Mouse (Mus musculus): ENCODE data around the gene Zfp346. TPM values are rescaled to one million over a fixed set of nuclear protein-coding genes. Genes with fewer than 3 reads are reported as not detected.
A peak's percentile ranks its signal among the peaks of the same experiment; 100 is the strongest.

Zfp346 gene
- total RNA-seq, 1 experiment from 2014 or later, result 15.8 TPM

DNA sequence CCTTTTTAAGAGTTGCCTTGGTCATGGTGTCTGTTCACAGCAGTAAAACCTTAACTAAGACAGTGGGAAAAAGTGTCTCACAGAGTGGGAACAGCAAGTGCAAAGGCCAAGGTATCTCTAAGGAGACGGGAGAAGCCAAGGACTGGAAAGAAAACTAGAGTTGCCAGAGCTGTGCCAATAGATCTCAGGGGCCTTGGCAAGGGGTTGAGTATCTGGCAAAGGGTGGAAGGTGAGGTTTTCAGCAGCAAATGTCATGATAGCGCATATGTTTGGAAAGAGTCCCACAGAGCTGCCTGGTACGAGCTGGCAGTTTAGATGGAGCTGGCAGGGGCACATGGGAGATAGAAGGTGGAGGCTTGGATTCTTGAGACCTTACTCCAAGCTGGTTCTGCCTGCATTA is 74.5 kb downstream of the Zfp346 start:
- ATAC-seq (replicated peaks; ENCODE audit: insufficient number of reproducible peaks, low FRiP score, low TSS enrichment, poor library complexity, severe bottlenecking), result no peak

DNA sequence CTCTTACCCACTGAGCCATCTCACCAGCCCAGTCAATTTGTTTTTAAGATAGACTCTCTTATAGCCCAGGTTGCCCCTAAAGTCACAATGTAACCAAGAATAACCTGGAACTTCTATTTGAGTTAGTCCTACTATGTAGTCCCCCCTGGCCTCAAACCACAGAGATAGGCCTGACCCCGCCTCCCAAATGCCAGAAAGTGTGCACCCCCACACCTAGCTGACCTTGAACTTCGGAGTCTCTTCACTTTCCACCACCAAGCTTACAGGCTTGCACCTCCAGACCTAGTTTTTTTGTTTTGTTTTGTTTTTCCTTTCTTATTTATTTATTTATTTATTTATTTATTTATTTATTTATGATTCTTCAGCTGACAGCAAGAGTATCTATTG is 76.7 kb downstream of the Zfp346 start:
- ATAC-seq (replicated peaks; ENCODE audit: insufficient number of reproducible peaks, low FRiP score, low TSS enrichment, poor library complexity, severe bottlenecking), result no peak

DNA sequence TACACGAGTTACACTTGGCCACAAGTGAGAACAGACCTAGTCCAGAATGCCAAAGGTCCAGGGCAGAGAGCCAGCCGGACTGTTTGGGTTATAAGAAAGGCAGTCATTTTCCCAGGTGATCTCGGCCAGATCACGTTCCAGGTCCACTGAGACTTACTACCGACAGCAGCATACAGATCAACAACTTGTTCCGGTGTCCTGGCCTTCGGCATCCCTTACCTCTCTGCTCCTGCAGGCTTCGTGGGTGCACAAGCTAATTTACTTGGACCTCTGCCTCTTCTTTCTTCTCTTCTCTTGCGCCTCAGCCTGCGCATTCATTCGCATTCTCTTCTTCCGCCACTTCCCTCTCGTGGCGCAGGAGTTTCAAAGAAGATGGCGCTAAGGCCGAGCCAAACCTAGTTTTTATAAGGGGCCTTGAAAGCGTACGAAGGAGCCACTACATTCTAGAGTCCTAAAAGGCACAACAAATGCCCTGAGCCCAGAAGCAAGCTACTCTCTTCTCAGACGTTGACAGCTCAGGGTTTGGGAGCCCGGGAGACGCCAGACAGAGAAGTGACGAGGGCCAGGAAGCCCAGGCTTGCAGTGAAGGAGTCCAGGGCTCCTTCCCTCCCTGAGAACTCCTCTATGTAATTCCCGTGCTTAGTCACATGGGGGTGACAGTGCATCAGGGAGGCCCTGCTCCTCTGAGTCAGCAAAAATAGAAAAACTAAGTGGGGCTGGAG is 77.2 kb downstream of the Zfp346 start:
- peak; percentile 80 for ATAC-seq (replicated peaks; ENCODE audit: insufficient number of reproducible peaks, low FRiP score, low TSS enrichment, poor library complexity, severe bottlenecking)

DNA sequence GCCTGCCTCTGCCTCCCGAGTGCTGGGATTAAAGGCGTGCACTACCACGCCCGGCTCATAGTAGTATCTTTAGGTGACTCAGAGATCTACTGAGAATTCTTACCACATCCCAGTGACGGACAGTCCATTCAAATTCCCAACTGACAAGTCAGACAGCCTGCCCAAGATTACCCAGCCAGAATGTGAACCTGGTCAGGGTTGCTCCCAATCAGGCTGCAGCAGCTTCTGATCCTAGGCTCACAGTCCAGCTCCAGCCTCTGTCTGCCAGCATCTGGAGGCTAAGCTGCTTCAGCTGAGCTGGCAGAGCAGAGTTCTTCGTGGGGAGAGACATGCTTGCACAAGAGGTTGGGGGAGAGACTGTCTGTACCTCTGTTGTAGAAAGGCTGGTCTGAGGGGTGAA is 78.3 kb downstream of the Zfp346 start:
- ATAC-seq (replicated peaks; ENCODE audit: insufficient number of reproducible peaks, low FRiP score, low TSS enrichment, poor library complexity, severe bottlenecking), result no peak

Other genes starting within 250 kb of the Zfp346 start
- 3.3 to 6.8 TPM in 2 of 3 replicates, not detected in the other for gene Unc5a, start 155.9 kb upstream of the Zfp346 start, total RNA-seq (2017)
- gene Hk3, start 83.9 kb upstream of the Zfp346 start, total RNA-seq (2017), result 27.2 to 72.1 TPM (median 36.8 TPM) in 3 replicates
- gene Uimc1, start 5.0 kb upstream of the Zfp346 start, total RNA-seq (2017), result 113 to 135 TPM (median 117 TPM) in 3 replicates
- not detected in 3 replicates for gene Gm17617, start 28.2 kb downstream of the Zfp346 start, total RNA-seq (2017)
- not detected in 3 replicates for gene Fgfr4, start 47.3 kb downstream of the Zfp346 start, total RNA-seq (2017)
- 102 to 173 TPM (median 158 TPM) in 3 replicates for gene Nsd1, start 104.5 kb downstream of the Zfp346 start, total RNA-seq (2017)
- 47.7 to 91.3 TPM (median 68.5 TPM) in 3 replicates for gene Prelid1, start 215.2 kb downstream of the Zfp346 start, total RNA-seq (2017)
- gene Rab24, start 216.6 kb downstream of the Zfp346 start, total RNA-seq (2017), result 23.6 to 34.8 TPM (median 29.4 TPM) in 3 replicates
- gene Mxd3, start 224.5 kb downstream of the Zfp346 start, total RNA-seq (2017), result 1.3 to 2.0 TPM (median 1.4 TPM) in 3 replicates

Measured in monocyte, adult 5-6 weeks (primary cell).